Mouse (Mus musculus) embryonic facial prominence, embryonic 15.5 days (tissue): Measurements from ENCODE around the gene Cilp. TPM values are rescaled to one million over a fixed set of nuclear protein-coding genes. Genes with fewer than 3 reads are reported as not detected.

Experiments used
- ATAC-seq: fragments of 200-750 bp; cut with Nextera tagmentation; 2 replicates; pipeline ENCODE4 v1.8.0; 2017; ENCODE audit warnings: low read depth, moderate TSS enrichment; ENCODE audit not compliant: insufficient number of reproducible peaks, low FRiP score, low TSS enrichment
- H3K27ac ChIP-seq: fragments of 300-500 bp; sonication (generic); replicated peaks from 2 replicates; pipeline ENCODE4 v1.5.1; 2015; ENCODE audit warnings: mild to moderate bottlenecking, inconsistent platforms
- H3K27me3 ChIP-seq: fragments of 300-500 bp; sonication (generic); 2 replicates; pipeline ENCODE4 v1.6.1; 2015; ENCODE audit warnings: inconsistent platforms
- H3K36me3 ChIP-seq: fragments of 300-500 bp; sonication (generic); 2 replicates; pipeline ENCODE4 v1.6.1; 2015; ENCODE audit warnings: mild to moderate bottlenecking, inconsistent platforms
- H3K4me1 ChIP-seq: fragments of 300-500 bp; sonication (generic); 2 replicates; pipeline ENCODE4 v1.6.1; 2015; ENCODE audit warnings: inconsistent platforms
- H3K4me2 ChIP-seq: fragments of 300-500 bp; sonication (generic); replicated peaks from 2 replicates; pipeline ENCODE4 v1.6.1; 2015; ENCODE audit warnings: mild to moderate bottlenecking, inconsistent platforms
- H3K4me3 ChIP-seq: fragments of 300-500 bp; sonication (generic); replicated peaks from 2 replicates; pipeline ENCODE4 v1.5.1; 2015; ENCODE audit warnings: mild to moderate bottlenecking, inconsistent platforms
- H3K9ac ChIP-seq: fragments of 300-500 bp; sonication (generic); 2 replicates; pipeline ENCODE4 v1.6.1; 2015; ENCODE audit warnings: inconsistent platforms
- H3K9me3 ChIP-seq: fragments of 300-500 bp; sonication (generic); replicated peaks from 2 replicates; pipeline ENCODE4 v1.6.1; 2016; ENCODE audit warnings: inconsistent platforms
- WGBS: fragments of 180-500 bp; shearing (Covaris S2); methylation state at CpG from one replicate; pipeline ENCODE4 v1.1.7; 2015; 5-methylcytosine and 5-hydroxymethylcytosine counted together
- polyA plus RNA-seq: library from polyadenylated mRNA; unstranded; fragments of >200 nt; fragmentation: Nextera tagmentation; extraction: Ambion mirVana; gene quantifications from 2 replicates; pipeline ENCODE4 v1.2.1, GENCODE M21; 2015

Cilp gene
- polyA plus RNA-seq, 1 experiment from 2014 or later: 2.6 TPM

DNA sequence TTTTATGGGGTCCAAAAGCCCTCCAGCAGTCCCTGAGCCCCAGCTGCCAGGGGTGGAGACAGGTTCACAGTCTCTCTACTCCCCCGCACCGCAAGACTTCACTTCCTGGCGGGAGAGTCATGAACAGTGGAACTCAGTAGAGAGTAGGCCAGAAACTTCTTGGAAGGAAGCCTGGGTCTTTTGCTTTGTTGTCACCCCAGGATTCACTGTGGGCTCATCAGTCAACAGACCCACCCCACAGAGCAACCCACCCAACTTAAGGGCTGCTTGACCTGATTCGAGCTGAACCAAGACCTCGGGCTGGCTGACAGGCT lies 16.6 kb upstream of the Cilp start:
- Histone ChIP-seq H3K4me1 (peaks cover 17% of the 10 kb centered on the region), H3K36me3 (no peaks in the 10 kb centered on the region), H3K9ac (no peak overlapping the region), H3K4me3 (no peak overlapping the region), H3K9me3 (no peaks in the 10 kb centered on the region), H3K27ac (no peak overlapping the region), H3K4me2 (no peak overlapping the region), H3K27me3 (no peaks in the 10 kb centered on the region)
- 76% methylated on average over 5 of the region's 5 CpGs for WGBS
- no peak for ATAC-seq

DNA sequence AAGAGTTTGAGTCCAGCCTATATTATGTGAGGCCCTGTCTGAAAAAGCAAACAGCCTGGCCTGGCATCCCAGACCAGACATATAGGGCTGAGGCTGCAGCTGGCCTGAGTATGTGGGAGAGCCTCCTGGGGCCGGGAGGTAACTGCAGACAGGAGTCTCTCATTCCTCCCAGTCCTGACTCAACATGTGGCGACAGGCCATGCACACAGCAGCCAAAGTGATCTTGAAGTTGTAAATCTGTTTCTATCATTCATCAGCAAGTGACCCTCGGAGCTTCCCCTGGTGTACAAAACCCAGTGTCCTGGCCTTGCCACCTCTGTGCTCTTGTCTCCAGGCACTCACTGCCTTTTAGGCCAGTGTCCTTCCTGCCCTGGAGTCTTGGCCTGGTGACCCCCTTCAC lies 13.0 kb upstream of the Cilp start:
- Histone ChIP-seq H3K36me3 (no peaks in the 10 kb centered on the region), H3K27me3 (no peaks in the 10 kb centered on the region), H3K9ac (no peak overlapping the region), H3K27ac (no peak overlapping the region), H3K4me1 (peaks cover 8% of the 10 kb centered on the region), H3K4me3 (no peak overlapping the region), H3K9me3 (no peaks in the 10 kb centered on the region), H3K4me2 (no peak overlapping the region)
- 52% methylated on average over 3 of the region's 3 CpGs for WGBS
- ATAC-seq: no peak

DNA sequence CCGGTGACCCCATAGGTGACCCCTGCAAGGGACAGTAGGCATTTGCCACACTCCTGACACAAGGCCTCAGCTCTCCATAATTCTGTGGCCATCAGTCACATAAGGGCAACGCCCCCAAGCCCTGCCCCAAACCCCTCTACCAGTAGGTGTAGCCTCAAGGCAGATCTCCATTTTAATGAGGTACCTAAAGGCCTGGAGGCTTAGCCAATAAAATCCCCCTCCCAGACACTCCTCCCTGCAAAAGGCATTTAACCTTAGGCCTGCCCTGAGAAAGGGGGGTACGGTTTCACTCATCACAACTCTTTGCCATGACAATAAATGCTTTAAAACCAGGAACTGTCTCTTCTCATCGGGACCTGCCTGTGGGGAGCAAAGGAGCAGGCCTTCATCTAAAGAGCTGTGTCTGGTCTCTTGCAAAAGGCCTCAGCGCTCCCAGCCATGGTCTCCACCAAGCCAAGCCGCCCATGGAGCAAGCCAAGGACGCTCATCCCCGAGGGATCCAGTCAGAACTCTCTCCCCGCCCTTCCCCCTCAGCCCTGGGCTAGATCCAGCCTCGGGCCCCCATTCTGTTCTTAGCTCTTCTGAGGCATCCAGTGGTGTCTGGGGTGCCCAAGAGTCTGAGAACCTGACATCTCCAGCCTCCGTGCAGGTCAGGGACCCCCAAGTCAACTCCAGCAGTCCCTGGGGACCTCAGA lies 8.9 kb upstream of the Cilp start:
- 0 out of 2 replicates have a peak, but pooled peaks cover 5% of the 10 kb centered on the region for H3K4me1 ChIP-seq
- no peaks in the 10 kb centered on the region for H3K36me3 ChIP-seq
- no peak overlapping the region for H3K4me2 ChIP-seq
- 71% methylated on average over 11 of the region's 11 CpGs for WGBS
- H3K9me3 ChIP-seq: no peaks in the 10 kb centered on the region
- no peaks in the 10 kb centered on the region for H3K27me3 ChIP-seq
- H3K9ac ChIP-seq: no peak overlapping the region
- no peak overlapping the region for H3K27ac ChIP-seq
- no peak overlapping the region for H3K4me3 ChIP-seq
- no peak for ATAC-seq

DNA sequence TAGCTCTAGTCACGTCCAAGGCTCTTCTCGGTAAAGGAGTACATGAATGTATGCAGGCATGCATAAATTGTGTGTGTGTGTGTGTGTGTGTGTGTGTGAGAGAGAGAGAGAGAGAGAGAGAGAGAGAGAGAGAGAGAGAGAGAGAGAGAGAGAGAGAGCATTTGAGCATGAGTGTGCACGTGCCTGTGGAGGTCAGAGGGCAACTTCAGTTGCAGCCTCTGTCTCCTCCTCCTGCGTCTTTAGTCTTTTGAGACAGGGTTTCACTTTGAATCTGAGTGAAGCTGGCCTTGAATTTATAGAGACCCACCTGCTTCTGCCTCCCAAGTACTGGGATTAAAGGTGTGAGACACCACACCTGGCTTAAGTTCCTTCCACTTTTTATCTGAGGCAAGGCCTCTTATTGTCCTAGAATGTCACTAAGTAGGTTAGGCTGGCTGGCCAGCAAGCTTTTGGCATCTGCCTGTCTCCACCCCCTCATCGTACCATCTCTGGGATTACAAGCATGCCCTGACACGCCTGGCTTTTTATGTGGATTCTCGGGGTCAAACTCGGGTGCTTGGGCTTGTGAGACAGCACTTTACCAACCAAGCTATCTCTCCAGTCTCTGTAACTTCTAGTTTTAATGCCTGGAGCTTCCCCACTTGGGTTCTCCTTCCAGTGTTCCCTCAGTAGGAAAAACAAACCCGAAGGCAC lies 7.6 kb upstream of the Cilp start:
- H3K4me2 ChIP-seq: no peak overlapping the region
- 64% methylated on average over 9 of the region's 9 CpGs for WGBS
- H3K36me3 ChIP-seq: no peaks in the 10 kb centered on the region
- no peak overlapping the region for H3K4me3 ChIP-seq
- no peak overlapping the region for H3K9ac ChIP-seq
- H3K9me3 ChIP-seq: no peaks in the 10 kb centered on the region
- H3K4me1 ChIP-seq: 0 out of 2 replicates have a peak, but pooled peaks cover 5% of the 10 kb centered on the region
- no peaks in the 10 kb centered on the region for H3K27me3 ChIP-seq
- H3K27ac ChIP-seq: no peak overlapping the region
- no peak for ATAC-seq

DNA sequence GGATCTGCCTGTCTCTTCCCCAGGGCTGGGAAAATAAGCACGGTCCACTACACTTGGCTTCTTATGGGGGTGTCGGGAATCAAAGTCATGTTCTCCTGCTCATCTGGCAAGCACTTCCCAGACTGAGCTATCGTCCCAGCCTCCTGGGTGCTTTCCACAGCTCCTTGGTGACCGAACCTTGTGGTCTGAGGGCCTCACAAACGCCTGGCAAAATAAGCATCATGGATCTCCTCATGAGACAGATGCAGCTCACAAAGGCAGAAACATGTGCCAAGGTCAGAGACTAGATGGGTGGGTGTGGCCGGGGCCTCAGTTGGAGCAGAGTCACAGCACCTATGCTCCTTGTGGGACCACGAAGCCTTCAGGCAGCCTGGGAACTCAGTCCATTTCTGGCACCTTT lies 5.6 kb upstream of the Cilp start:
- Histone ChIP-seq H3K4me2 (no peak overlapping the region), H3K36me3 (no peaks in the 10 kb centered on the region), H3K4me1 (0 out of 2 replicates have a peak, but pooled peaks cover 5% of the 10 kb centered on the region), H3K4me3 (no peak overlapping the region), H3K9me3 (no peaks in the 10 kb centered on the region), H3K27me3 (no peaks in the 10 kb centered on the region), H3K9ac (no peak overlapping the region), H3K27ac (no peak overlapping the region)
- no peak for ATAC-seq
- WGBS: 66% methylated on average over 7 of the region's 7 CpGs

DNA sequence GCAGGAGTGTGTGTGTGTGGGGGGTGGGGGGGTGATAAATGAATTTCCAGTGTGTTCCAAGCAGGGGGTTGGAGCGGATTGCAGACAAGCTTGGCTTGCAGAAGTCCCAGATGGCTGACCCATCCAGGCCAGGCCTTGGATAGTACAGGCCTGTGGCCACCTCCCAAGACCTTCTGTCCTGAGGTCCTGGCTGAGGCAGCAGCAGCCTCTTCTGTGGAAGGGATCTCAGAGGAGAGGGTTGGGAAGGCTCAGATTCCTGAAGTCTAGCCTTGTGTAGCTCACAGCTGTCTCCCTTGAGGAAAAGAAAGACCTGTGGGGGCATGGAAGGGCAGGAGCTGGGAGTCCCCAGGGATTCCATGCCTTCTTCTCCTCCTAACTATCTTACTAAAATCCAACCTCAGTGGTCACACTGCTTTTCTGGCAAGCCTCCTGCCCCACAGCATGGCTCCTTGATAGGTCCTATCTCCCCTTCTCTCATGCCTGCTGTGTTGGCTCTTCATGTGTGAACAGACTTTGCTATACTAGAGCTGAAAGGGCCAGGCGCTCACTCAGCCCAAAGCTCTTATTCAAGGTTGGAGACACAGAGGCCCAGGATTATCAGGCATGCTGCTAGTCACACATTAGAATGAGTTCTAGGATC lies 3.3 kb upstream of the Cilp start:
- peaks cover 15% of the 10 kb centered on the region for H3K4me1 ChIP-seq
- H3K27ac ChIP-seq: no peak overlapping the region
- H3K4me2 ChIP-seq: no peak overlapping the region
- no peaks in the 10 kb centered on the region for H3K36me3 ChIP-seq
- no peak overlapping the region for H3K4me3 ChIP-seq
- 86% methylated on average over 2 of the region's 2 CpGs for whole genome bisulfite sequencing
- H3K9ac ChIP-seq: no peak overlapping the region
- no peaks in the 10 kb centered on the region for H3K27me3 ChIP-seq
- ATAC-seq: no peak
- no peaks in the 10 kb centered on the region for H3K9me3 ChIP-seq

DNA sequence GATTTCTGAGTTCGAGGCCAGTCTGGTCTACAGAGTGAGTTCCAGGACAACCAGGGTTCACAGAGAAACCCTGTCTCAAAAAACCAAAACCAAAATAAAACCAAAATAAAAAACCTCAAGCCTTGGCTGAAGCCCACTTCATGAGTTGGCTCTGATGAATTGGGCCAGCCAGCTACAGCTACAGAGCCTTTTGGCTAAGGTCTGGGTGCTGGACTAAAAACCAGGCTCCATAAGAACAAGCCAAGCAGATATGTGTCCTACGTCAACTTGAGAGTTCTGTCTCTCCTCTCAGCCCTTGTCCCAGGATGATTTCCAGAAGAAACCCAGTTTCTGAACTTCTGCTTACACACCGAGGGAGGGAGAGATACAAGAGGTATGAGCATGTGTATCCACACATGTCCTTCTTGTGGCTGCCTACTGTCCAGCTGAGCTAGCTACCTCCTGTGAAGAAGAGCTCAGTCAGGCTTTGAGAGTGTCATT lies 2.3 kb upstream of the Cilp start:
- no peak for ATAC-seq
- no peak overlapping the region for H3K9ac ChIP-seq
- H3K4me1 ChIP-seq: peaks cover 17% of the 10 kb centered on the region
- H3K9me3 ChIP-seq: no peaks in the 10 kb centered on the region
- H3K27me3 ChIP-seq: no peaks in the 10 kb centered on the region
- H3K4me3 ChIP-seq: no peak overlapping the region
- no peak overlapping the region for H3K27ac ChIP-seq
- H3K4me2 ChIP-seq: no peak overlapping the region
- no peaks in the 10 kb centered on the region for H3K36me3 ChIP-seq
- WGBS: 91% methylated on average over 3 of the region's 3 CpGs

DNA sequence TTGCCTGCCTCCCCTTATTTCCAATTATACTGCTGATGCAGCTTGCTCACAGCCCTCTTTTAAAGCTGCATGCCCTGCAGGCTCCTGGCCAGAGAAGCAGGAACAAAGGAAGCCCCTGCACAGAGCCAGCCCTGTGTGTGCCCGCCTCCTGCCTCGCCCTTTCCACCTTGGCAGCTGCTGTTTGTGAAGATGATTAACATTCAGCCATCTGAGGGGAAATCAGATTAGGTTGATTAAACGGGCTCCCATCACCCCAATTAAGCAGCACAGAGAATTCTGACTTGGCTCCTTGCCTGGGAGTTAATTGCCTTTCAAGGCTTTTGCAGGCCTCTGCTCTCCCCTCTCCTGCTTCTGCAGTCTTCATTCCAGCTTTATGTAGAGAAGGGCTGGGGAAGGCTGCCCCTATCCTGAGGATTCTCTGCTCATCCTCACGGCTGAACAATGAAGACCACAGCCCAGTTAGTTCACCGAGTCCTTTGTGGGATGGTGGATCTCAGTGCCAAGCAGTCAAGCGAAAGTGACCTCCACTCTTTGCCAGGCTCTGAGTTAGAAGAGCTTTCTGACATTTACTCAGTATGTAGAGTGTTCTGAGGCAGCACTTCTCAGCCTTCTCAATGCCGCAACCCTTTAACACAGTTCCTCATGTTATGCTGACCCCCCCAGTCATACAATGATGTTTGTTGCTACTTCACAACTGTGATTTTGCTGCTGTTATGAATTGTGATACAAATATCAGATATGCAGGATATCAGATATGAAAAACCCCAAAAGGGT lies 2.9 kb downstream of the Cilp start:
- 30% methylated on average over 7 of the region's 7 CpGs for WGBS

DNA sequence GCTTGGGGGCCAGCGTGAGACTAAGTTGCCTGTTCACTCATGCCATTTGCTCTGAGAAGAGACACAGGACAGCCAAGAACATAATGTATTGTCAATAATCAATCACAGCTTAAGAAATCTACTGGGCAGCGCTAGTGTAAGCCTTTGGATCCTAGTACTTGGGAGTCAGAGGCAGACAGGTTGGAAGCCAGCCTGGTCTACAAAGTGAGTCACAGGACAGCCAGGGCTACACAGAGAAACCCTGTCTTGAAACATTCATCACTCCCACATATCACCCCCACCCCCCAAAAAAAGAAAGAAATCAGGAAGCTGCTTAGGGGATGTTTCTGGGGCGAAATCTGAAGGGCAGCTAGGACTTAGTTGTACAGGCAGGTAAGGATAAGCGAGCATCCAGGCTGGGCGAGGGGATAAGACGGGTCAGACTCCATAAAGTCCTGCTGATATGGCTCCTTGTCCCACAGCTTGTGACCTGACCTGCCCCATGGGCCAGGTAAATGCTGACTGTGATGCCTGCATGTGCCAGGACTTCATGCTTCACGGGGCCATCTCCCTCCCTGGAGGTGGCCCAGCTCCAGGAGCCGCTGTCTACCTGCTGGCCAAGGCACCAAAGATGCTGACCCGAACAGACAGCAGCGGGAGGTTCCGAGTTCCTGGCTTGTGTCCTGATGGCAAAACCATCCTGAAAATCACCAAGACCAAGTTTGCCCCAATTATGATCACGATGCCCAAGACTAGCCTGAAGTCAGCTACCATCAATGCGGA lies 8.2 kb downstream of the Cilp start:
- Histone ChIP-seq H3K36me3 (no peaks in the 10 kb centered on the region), H3K9me3 (no peaks in the 10 kb centered on the region), H3K27me3 (no peaks in the 10 kb centered on the region), H3K9ac (no peak overlapping the region), H3K4me1 (0 out of 2 replicates have a peak, but pooled peaks cover under 1% of the 10 kb centered on the region), H3K27ac (no peak overlapping the region), H3K4me2 (no peak overlapping the region), H3K4me3 (no peak overlapping the region)
- WGBS: 85% methylated on average over 13 of the region's 13 CpGs
- no peak for ATAC-seq

More for the DNA sequence above, 2.9 kb downstream of the Cilp start:
- no peaks in the 10 kb centered on the region for H3K9me3 ChIP-seq
- no peak overlapping the region for H3K9ac ChIP-seq
- H3K27ac ChIP-seq: peak overlapping the region; percentile 65
- H3K27me3 ChIP-seq: no peaks in the 10 kb centered on the region
- H3K36me3 ChIP-seq: no peaks in the 10 kb centered on the region
- H3K4me1 ChIP-seq: peaks cover 20% of the 10 kb centered on the region
- no peak overlapping the region for H3K4me2 ChIP-seq
- H3K4me3 ChIP-seq: no peak overlapping the region
- ATAC-seq: 0 out of 2 replicates have a peak, but pooled peaks have one; percentile 39

DNA sequence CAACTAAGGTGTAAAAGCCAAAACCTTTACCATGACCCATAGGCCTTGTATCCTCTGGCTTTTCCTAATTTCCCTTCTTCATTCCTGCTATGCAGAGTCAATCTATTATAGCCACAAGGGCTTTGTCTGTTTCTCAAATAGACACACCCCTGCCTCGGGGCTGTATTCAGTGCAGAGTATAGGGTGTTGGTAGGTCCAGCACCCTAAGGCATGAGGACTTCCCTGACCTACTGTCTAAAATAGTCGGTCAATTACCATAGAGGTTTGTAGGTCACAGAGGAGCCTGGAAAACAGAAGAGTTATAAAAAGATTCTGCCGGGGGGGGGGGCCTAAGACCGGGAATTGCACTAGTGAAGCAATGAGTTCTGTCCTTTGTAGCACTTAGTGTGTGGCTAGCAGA lies 8.9 kb downstream of the Cilp start:
- Histone ChIP-seq H3K9ac (no peak overlapping the region), H3K4me3 (no peak overlapping the region), H3K27me3 (no peaks in the 10 kb centered on the region), H3K9me3 (no peaks in the 10 kb centered on the region), H3K36me3 (no peaks in the 10 kb centered on the region), H3K4me1 (no peaks in the 10 kb centered on the region), H3K4me2 (no peak overlapping the region), H3K27ac (no peak overlapping the region)
- no peak for ATAC-seq
- WGBS: 66% methylated on average over 4 of the region's 4 CpGs
